Mouse (Mus musculus) regulatory T cell (primary cell): ENCODE results near the gene Ccdc9b.

ENCODE experiments used
- in situ Hi-C: fragments of 300-600 bp; cut with MboI, MseI; formaldehyde crosslinking; loops from one replicate; pipeline ENCODE4 v1.15.1; 2025; ENCODE audit warnings: high pct_unique_total_duplicates

Ccdc9b gene

GRCm38 (mm10) chr2:118761906-118762783 is at the start of gene Ccdc9b:
TSS of gene Ccdc9b (minus strand) at chr2:118762661.
- in situ Hi-C loops, result loop anchor here (10.0 to 25.0 kb wide), 2 partner anchors 125 to 937 kb away; no protein-coding TSS in a partner anchor

- in situ Hi-C loops, result no loop called here
These were observed 48.4 kb upstream of the Ccdc9b start for GRCm38 (mm10) chr2:118810861-118811260.

GRCm38 (mm10) chr2:118806860-118807259 is 44.4 kb upstream of the Ccdc9b start:
- in situ Hi-C loops, result no loop called here

- in situ Hi-C loops, result no loop called here
These were observed 43.3 kb upstream of the Ccdc9b start for GRCm38 (mm10) chr2:118805756-118806155.

GRCm38 (mm10) chr2:118805137-118805536 is 42.7 kb upstream of the Ccdc9b start:
- in situ Hi-C loops, result no loop called here

GRCm38 (mm10) chr2:118804474-118804873 is 42.0 kb upstream of the Ccdc9b start:
- in situ Hi-C loops, result no loop called here

GRCm38 (mm10) chr2:118802542-118803118 is 40.2 kb upstream of the Ccdc9b start:
- in situ Hi-C loops, result no loop called here

GRCm38 (mm10) chr2:118793636-118794035 is 31.2 kb upstream of the Ccdc9b start:
- in situ Hi-C loops, result no loop called here

- in situ Hi-C loops, result no loop called here
These were observed 29.8 kb upstream of the Ccdc9b start for GRCm38 (mm10) chr2:118792259-118792613.

GRCm38 (mm10) chr2:118791591-118792258 is 29.3 kb upstream of the Ccdc9b start:
- in situ Hi-C loops, result no loop called here

GRCm38 (mm10) chr2:118790551-118791525 is 28.4 kb upstream of the Ccdc9b start:
- in situ Hi-C loops, result no loop called here

GRCm38 (mm10) chr2:118790221-118790550 is 27.7 kb upstream of the Ccdc9b start:
- in situ Hi-C loops, result no loop called here

GRCm38 (mm10) chr2:118789501-118789900 is 27.0 kb upstream of the Ccdc9b start:
- in situ Hi-C loops, result no loop called here

- in situ Hi-C loops, result no loop called here
These were observed 24.1 kb upstream of the Ccdc9b start for GRCm38 (mm10) chr2:118786525-118786924.

GRCm38 (mm10) chr2:118783663-118784062 is 21.2 kb upstream of the Ccdc9b start:
- in situ Hi-C loops, result no loop called here

- in situ Hi-C loops, result no loop called here
These were observed 20.6 kb upstream of the Ccdc9b start for GRCm38 (mm10) chr2:118783093-118783492.

- in situ Hi-C loops, result no loop called here
These were observed 19.8 kb upstream of the Ccdc9b start for GRCm38 (mm10) chr2:118782303-118782702.

GRCm38 (mm10) chr2:118781115-118781514 is 18.7 kb upstream of the Ccdc9b start:
- in situ Hi-C loops, result no loop called here

- in situ Hi-C loops, result no loop called here
These were observed 17.3 kb upstream of the Ccdc9b start, which contains the start of gene Disp2 for GRCm38 (mm10) chr2:118779504-118780480. TSS of gene Disp2 (plus strand) at chr2:118779719.

GRCm38 (mm10) chr2:118779065-118779464 is 16.6 kb upstream of the Ccdc9b start:
- in situ Hi-C loops, result no loop called here
